Mouse (Mus musculus) left cerebral cortex, postnatal 4 days (tissue): ENCODE measurements around the gene Fzr1. TPM values are rescaled to one million over a fixed set of nuclear protein-coding genes. Genes with fewer than 3 reads are reported as not detected.

ENCODE experiments used
- DNase-seq: peaks from one replicate; pipeline ENCODE4 v3.0.0-alpha.2; 2022
- intact Hi-C: fragments of 180-260 bp; cut with DNase I; formaldehyde crosslinking; loops from one replicate; pipeline ENCODE4 v1.15.1; 2025
- total RNA-seq, 2 experiments: library from RNA; stranded (reverse); gene quantifications; 2 replicates each; pipeline ENCODE4 v1.2.3; 2021

Gene Fzr1
- 100 to 1,000 TPM; 109 to 112 TPM for total RNA-seq

DNA sequence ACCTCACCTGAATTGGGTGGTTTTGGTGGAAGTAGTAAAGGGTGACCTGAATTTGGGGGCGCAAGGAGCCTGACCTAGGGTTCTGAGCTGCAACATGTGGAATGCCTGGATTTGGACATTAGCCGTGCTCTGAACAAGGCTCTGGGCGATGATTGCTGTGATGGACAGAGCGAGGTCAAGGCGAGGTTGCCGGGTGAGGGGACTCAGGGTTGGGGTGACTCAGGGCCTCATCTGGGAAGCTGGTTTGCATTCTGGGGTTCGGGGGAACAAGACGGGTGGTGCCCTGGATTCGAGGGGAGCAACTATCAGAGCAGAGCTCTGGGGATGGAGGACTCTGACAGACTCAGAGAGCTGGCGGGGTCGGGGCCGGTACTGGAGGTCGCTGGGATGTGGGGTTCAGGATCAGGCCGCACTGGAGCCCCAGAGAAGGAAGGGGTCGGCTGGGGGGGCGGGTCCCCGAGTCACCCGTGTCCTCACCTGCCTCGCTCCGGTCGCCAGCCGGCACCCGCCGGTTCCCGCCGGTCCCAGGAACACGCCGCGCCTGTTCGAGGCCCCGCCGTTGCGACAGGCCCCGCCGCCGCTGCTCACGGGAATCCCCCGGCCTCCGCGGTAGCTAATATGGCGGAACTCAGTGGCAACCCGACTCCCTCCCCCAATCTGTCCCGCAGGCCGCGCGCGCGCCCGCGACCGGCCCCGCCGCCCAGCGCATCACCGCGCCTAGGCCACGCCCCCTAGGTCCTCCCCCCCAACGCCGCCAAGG is at the start of gene Fzr1:
Gene Fzr1 (minus strand): TSS at position 724 of the 760 bp plus-strand sequence.
- intact Hi-C loops: no loop called here
- no peak for DNase-seq

DNA sequence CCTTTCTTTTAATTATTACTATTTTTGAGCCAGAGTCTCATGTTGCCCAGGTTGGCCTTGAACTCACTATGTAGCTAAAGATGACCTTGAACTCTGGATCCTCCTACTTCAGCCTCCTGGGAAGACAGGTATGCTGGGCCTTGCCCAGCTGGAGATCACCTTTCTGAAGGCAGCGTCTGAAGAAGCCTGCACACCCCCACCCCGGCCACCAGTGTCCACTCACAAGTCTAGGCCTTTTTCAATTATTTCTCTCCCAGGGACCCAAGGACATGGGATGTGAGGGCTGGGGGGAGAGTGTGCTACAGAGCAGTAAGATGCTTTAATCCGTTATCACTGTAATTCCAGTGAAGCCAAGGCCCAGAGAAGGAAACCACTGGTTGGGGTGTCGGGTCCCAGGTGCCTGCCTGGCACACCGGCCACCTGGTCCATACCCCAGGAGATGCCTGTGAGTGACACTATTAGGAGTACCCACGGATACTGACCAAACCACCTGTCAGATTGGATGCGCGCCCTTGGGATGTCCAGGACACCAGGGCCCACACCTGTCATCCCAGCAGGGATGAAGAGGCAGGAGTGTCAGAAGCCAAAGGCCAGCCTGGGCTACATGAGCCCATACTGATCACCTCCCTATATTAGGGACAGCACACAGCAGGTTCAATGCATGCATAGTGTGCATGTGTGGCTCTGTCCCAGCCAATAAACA is 49.6 kb upstream of the Fzr1 start:
- DNase-seq: peak; percentile 23
- intact Hi-C loops: no loop called here

DNA sequence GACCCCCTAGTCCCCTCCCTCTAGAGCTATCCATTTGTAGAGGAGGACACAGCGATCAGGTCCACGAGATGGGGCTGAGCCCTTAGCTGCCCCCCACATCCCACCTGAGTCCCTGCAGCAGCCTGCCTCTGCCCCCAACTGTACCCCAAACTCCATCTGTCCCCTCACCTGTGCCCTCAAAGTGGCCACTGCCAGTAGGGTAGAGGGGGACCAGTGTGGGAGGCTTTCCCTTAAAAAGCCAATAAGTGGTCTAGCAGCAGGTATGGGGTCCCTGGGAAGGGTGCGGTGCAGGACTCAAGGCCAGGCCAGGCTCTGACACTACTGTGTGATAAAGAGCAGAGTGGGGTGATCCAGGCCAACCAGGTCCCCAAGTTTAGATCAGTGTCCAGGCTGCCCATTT is 49.0 kb upstream of the Fzr1 start:
- intact Hi-C loops: no loop called here
- DNase-seq: no peak

DNA sequence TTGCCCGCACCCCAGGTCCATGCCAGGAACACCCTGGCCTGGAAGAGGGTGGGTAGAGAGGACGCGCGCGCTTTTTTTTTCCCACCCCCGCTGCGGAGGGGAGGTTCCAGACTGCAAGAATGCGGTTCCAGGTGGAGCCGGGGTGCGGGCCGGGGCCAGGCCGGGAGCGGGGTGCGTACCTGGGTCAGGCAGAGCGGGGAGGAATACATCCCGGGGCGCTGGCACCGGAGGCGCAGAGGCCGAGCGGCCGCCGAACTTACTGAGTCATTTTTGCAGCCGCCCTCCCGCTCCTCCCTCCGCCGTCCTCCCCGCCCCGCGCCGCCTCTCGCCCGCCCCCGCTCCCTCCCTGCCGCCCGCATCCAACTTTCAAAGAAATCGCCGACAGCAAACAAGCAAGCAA is 48.6 kb upstream of the Fzr1 start:
- DNase-seq: peak; percentile 56
- intact Hi-C loops: no loop called here

DNA sequence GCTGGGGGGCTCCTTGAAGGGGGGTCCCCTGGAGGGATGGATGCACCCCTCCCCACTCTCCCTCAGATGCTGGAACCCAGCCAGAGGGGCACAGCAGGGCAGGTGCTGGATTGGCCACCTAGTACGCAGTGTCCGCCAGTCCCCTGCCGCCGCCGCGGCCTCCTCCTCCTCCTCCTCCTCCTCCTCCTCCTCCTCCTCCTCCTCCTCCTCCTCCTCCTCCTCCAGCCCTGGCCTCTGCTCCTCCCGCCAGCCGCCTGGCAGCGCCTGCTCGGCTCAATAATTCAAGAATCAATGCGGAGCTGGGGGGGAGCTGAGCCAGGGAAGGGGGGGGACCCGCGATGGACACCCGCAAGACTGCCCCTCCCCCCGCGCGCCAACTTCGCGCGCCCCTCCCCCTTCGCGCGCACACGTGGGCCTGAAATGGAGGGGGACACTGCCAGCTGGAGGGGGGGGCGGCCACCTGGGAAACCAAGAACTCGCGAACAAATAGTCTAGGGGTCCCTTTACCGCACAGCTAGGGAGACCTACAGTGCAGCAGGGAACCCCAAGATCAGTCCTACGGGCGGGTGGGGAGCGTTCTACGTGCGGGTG is 47.9 kb upstream of the Fzr1 start:
- intact Hi-C loops: no loop called here
- DNase-seq: peak; percentile 61

DNA sequence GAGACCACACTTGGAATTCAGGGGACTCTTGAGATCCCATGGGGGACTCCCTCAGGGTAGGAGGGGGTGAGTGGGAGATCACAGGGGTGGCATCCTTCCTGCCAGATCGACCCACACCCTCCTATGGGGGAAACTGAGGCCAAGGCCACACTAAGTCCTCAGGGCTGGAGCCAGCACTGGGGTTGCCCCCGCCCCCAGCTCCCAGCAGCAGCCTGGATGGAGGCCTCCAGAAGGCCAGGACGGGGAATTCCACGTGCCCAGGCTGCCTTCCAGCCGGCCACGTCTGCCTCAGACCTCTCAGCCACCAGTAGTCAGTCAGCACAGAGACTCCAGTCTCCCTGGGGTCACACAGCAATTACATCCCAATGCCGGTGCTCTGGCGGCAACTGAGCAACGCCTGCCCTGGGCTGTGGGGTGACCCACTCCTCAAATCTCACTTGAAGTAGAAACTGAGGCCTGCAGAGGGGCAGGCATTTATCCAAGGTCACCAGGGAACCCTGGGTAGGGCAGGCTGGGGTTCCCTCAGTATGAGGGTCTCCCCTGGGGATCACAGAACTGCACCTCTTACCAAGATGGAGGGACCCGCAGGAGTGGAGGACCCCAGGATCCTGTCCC is 47.0 kb upstream of the Fzr1 start:
- peak; percentile 58 for DNase-seq
- intact Hi-C loops: no loop called here

DNA sequence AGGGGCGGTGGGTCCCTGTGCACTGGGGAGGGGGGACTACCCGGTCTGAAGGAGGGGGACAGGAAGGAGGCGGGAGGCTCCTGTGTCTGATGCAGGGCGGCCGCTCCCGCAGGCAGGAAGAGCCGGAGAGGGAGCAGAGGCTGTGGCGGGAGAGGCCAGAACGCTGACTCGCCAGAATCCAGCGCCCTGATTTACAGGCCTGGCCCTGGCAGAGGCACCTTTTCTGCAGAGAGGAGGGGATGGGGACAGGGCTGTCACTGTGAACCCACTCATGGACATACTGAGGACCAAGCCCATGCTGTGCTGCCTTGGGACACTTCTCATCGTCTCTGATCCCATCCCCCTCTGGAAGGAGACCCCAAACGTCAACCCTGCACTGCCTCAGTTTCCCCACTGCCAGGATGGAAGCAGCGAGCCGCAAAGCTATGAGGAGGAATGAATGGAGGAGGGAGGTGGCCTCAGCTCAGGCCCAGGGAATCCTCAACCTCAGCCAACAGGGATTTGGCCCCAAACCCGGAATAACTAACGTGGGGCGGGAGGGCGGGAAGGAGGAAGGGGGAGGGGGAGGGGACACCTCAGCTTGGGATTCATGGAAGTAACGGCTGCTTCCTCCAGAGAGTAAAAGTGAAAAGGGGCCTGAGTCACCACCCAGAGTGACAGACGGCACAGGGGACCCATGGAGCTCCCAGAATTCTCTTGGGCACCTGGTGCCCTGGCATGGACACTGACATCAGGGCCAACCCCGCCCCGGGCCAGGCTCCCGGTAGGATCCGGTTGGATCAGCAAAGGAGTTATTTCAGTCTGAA is 46.1 kb upstream of the Fzr1 start:
- intact Hi-C loops: no loop called here
- DNase-seq: peak; percentile 70

DNA sequence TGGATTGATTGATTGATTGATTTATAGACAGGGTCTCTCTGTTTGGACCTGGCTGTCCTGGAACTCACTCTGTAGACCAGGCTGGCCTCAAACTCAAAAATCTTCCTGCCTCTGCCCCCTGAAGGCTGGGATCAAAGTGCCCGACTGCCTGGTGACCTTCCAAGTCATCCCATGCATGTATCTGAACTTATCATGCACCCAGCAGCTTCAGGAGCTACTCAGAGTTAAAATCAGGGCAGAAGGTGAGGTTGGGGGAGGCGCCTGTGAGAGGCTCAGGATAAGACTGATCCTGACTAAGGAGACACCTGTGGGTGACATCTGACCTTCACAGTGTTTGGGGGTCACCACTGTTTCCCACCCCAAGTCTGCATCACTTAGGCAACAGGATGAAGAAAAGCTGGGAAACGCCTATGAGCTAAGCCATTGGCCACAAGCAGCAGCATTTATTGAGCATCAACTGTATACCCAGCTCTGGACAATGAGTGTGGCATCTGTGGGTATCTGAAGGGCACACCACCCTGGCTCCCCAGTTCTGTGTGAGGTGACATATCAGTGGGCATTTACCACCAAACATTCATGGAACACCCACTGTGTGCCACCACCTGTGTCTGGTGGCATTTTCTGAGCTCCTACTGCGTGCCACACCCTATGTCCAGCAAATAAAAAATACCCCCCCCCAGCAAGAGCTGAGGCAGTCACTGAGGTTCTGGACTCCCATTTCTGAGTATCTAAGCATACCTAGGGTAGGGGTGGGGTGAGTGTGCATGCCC is 45.3 kb upstream of the Fzr1 start:
- intact Hi-C loops: no loop called here
- DNase-seq: peak; percentile 3

DNA sequence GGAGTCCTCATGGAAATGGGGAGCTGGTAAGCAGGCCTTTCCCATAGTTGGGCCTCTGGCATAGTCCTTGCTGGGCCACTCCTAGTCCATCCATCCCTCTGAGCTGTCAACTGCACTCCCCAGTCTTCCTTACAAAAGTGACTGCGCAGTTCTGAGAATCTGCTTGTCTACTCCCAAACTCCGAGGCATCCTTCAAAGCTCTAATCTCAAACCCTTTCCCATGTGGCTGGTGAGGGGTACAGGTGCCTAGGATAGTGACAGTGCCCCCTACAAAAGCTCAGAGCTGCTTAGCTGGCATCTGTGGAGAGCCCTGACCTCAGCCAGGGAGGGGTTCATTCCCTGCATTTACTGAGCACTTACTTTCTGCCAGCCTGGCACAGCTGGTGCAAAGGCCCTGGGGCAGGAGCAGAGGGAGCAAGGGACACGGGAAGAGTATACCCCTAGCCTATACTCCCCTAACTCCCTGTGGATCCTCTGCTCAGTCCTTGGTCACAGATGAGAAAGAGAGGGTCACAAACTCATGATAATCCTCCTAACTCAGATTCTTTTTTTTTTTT is 44.4 kb upstream of the Fzr1 start:
- intact Hi-C loops: no loop called here
- peak; percentile 4 for DNase-seq

DNA sequence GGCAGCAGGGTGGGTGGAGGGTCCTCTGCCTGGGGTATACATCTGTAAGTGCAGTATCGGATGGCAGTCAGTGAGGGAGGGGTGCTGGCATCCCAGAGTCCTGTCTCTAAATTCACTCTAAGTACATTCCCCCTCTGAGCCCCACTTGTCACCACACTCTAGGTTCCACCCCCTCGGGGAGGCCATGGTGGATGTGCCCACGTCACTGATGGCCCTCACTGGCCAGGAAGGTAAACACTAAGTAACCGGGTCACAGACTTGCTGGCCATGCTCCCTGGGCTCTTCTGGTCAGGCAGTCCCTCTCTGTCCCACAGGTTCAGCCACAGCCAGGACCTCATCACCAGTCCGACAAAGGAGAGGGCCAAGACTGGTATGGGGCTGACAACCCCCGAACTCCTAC is 43.9 kb upstream of the Fzr1 start:
- peak; percentile 3 for DNase-seq
- intact Hi-C loops: no loop called here

DNA sequence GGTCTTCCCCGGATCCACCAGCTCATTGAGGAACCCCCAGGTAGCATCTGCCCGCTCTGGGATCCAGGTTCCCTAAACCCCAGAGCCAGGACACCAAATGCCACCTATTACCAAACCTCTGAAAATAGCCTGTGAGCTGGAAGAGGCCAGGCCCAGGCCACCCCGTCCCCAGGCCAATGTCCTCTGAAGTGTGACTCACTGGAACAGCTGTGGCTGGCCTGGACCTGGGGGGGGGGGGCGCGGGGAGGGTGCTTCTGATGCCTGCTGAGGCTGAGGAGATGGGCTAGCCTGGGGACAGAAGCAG is 43.4 kb upstream of the Fzr1 start:
- intact Hi-C loops: no loop called here
- peak; percentile 1 for DNase-seq

DNA sequence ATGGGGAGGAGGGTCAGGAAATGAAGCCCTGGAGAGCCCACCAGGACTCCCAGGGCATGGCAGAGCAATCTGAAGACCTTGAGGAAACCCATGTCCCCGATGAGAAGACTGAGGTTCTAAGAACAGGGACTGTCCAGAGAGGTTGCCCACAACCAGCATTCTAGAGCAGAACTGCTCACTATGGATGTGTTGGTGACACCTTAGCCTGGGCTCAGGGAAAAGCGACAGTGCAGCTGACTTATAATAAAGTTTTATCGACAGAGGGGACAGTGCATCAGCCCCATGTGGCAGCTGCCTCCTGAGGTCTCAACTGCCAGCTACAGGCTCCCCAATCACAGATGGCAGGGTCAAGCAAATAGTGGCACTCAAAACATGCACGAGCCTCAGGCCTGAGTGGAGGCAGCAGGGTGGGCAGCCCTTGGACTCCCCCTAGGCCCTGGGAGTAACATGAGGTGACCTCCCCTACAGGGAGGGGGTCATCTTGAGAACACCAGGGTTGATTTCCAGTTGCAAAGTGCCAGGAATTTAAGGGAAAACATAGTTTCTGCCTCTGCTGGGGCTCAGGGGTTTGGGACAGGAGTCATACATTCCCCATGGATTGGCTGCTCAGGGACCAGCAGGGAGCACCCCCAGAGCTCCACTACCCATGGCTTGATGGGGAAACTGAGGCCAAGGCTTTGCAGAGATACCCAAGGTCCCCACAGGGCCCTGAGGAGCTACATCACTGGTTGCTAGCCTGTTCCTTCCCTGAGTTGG is 42.9 kb upstream of the Fzr1 start:
- DNase-seq: peak; percentile 3

DNA sequence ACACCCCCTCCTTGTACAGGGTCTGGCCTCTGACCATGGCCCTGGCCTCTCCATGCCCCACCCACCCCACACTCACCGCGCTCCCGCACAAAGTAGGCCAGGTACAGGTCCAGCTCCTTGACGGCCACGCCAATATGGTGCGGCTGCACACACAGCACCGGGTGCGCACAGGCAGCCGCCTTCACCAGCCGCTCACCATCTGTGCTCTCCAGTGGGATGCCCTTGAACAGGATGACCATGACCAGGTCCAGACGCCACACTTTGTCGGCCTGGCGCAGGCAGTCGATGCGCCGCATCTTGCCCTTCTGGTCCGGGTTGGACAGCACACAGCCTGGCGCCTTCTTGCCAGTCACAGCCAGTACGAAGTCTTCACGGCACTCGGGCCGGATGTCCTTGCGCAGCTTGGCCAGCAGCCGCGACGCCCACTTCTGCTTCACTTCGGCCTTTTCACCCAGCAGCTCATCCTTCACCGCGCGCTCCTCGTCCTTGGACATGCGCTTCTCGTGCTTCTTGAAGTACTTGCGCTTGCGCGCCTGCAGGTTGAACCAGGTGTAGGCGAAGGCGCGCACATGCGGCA is 42.0 kb upstream of the Fzr1 start:
- intact Hi-C loops: no loop called here

More for the DNA sequence above, 42.9 kb upstream of the Fzr1 start:
- intact Hi-C loops: no loop called here

DNA sequence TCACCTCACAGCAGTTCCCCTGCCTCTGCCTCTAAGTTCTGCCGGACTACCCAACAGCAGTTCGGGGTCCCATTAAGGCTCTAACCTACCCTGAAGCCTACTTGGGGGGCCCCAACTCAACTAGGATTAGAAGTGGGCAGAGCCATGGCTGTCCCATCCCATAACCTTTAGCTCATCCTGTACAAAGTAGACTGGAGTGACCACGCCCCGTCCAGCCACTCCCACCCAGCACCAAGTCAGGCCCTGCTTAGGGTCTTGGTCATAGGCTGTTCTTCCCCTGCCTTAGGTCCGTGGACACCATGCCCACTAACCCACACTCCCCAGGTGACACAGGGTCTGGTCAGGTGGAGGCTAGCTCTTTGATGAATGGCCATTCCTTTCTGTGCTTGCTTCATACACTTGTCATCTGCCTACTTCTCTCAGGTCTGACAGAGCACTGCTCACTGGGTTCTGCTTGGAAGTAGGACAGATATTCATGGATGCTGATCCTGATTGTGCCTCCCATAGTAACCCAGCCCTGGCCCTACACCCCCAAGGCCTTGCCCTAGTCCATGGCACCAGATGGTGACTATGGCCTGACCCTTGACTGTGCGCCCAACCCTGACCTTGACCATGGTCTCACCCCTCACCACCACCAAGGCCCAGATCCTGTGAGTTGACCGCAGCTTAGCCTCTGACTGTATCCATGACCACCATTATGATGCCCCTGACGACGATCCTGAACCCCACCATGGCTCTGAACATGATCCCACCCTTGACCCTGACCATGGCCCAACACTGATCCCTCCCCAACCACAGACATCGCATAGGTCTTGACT is 41.0 kb upstream of the Fzr1 start:
- DNase-seq: peak; percentile 1
- intact Hi-C loops: no loop called here

More for the DNA sequence above, 42.0 kb upstream of the Fzr1 start:
- DNase-seq: peak; percentile 75

DNA sequence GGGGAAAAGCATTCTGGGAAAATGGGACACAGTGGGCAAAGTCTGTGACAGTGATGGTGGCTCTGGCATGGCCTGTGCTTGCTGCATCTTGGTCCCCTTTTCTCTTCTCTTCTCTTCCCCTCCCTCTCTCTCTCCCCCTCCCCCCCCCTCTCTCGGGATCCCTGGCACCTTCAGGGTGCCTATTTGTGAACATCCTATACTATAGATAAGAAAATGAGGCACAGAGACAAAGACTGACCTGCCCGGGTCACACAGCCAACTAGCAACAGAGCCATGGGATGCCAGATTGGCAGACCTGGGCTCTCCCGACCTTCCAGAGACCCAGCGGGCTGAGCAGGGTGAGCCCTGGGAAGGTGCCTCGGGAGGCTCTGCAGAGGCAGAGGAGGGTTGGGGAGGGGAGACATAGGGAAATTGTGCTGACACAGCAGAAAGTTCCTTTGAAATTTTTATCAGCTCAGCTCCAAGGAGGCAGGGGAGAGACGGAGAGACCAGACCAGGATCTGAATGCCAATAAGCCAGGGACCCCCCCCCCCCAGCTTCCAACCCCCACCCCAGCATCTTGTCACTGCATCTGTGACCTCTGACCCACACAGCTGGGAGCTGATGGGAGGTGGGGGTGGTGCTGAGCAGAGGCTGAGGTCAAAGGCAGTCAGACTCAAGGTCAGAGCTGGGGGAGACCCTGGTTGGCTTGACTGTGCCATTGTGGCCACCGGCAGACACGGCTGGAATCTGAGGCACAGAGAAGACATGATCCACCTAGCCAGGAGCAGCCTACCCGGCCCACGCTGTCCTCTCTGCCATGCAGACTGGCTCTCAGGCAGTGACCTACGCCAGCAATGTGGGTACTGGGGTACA is 40.1 kb upstream of the Fzr1 start:
- intact Hi-C loops: no loop called here
- DNase-seq: peak; percentile 0

DNA sequence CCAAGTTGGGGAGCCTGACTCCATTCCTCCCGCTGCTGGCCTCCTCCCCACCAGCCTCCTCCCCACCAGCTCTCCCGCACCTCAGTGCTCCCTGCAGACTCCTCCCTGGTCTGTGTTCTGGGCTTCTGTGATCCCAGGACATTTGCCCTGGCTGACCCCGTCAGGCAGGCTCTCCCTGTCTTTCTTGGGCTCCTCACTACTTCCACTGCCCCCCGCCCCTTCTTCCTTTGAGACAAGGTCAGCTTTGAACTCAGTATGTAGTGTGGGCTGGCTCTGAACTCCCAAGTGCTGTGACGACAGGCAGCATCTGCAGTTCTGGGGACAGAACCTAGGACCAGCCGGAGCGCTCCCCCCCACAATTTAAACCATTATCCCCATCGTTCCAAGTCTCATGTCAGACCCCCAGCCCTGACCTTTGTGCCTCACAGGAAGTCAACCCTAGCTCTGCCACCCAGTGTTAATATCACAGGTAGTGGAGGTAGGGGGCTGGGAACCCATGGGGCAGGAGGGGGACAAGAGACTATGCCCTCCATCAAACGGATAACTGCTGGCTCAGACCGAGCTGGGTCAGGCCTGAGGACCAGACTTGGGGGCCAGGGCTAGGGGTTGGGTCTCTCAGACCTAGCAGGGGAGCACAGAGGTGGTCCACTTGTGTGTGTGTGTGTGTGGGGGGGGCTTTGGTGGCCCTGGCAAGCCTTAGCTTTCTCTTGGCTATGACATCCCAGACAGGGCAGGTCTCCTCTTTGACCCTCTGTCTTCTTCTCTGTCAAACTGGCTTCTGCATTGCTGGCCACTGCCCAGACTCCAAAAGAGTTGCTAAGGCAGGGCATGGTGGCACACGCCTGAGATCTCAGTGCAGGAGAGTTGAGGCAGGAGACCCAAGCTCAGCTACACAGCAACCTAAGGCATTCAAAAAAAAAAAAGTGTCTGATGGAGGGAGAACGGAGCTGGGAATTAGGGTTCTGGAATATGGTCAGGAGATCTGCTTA is 39.2 kb upstream of the Fzr1 start:
- peak; percentile 21 for DNase-seq
- intact Hi-C loops: no loop called here
